Mouse (Mus musculus) adrenal gland, postnatal 10 days (tissue): ENCODE measurements around the gene Nrtn. TPM values are rescaled to one million over a fixed set of nuclear protein-coding genes. Genes with fewer than 3 reads are reported as not detected.

Source experiments
- DNase-seq: peaks from one replicate; pipeline ENCODE4 v3.0.0; 2021; ENCODE audit warnings: mixed read lengths
- total RNA-seq, 2 experiments: library from RNA; stranded (reverse); gene quantifications; 2 replicates each; pipeline ENCODE4 v1.2.3; 2021

Nrtn gene
- total RNA-seq, 2 experiments from 2014 or later = 5.9 to 6.3 TPM

GRCm38 (mm10) chr17:56762769-56763731, 5.7 kb upstream of the Nrtn start:
- DNase-seq = peak; percentile 71

- peak; percentile 94 for DNase-seq
Measured at GRCm38 (mm10) chr17:56761991-56762410, 4.7 kb upstream of the Nrtn start.

DNA sequence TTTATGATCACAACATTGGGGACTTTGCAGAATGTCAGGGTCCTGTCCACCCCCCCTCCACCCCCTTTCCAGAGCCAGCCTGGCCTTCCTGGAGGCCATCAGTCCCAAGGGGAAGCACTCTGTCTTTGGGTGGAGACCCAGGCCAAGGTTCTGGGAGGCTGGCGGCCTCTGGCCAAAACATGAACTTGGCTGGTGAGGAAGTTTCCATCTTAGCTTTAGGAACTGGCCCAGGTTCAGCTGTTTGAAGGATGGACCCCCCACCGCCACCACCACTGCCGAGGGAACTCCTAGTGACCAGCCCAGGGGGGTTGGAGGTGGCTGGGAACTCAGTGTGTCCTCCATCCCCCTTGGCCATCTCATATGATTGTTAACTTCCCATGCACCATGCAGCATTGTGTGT, 3.7 kb upstream of the Nrtn start:
- no peak for DNase-seq

DNA sequence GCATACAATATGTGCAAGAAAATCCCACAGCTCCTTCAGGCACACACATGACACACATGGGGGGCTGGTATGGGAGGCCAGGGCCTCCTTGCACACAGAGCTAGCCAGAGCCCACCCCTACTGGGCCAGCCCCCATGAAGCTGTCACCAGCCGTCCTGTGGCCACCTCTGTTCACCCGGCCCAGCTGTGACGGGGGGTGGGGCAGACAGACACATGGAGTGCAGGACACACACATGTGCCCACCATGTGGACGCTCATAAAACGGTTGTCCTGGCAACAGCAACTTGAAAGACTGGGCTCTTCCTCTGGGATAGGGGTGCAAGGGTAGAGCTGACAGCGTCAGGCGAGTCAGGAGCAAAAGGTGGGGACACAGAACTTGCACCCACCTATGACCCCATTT, 1.9 kb upstream of the Nrtn start:
- no peak for DNase-seq

GRCm38 (mm10) chr17:56758132-56758531, 802 bp upstream of the Nrtn start:
- DNase-seq = peak; percentile 85

DNA sequence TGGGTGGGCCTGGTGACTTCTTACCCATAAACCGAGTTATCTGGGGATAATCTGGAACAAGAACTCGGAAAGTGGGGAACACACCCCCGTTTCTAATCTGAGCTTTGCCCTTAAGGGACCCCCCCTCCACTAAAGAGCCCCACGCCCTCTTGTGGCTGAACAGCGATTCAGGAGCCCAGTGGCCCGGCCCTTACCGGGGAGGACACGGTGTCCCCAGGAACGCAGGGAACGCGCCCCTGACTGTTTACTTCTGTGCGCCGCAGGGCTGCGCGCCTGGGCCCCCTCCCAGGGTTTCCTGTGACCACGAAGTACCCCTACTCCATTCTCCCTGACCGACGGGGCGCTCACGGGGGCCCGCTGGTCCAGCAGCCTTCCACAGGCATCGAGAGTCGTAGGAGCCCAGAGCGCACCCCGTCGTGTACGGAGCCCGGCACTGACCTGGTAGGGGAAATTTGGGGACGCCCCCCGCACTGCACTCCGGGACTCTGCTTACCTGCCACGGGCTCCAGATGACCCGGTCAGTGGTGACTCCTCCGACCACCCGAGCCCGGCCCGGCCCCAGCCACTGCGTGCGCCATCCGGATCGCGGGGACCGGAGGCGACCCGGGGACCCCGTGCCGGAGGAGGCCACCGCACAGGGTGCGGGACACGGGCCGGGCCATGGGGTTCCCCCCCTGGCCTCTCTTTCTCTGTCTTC, 479 bp downstream of the Nrtn start:
- DNase-seq = peak; percentile 64

GRCm38 (mm10) chr17:56754271-56755185, 2.8 kb downstream of the Nrtn start:
- DNase-seq = no peak

- DNase-seq = no peak
Measured at GRCm38 (mm10) chr17:56753452-56753851, 3.9 kb downstream of the Nrtn start.

DNA sequence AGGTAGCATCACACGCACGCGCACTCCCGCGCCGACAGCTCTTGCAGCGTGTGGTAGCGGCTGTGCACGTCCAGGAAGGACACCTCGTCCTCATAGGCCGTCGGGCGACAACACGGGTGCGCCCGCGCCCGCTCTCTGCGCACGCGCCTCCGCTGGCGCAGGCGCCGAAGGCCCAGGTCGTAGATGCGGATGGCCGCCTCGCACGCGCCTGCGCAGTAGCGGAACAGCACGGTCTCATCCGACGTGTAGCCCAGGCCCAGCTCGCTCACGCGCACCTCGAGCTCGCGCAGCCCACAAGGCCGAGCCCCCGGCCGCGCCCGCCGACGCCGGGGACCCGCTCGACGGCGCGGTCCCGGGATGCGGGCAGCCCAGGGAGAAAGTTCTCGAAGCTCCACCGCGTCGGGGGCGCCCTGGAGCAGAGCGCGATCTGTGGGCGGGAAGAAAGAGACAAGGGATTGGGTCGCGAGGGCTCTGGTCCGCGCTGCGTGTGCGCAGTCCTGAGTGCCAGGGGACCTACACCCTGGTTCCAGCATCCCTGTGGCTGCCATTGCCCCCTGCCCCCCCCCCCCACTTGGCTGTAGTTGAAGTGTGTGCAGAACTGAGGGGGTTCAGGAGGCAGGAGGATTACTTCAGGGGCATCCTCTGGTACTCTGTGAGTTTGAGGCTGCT, 5.8 kb downstream of the Nrtn start:
- DNase-seq = peak; percentile 56

DNA sequence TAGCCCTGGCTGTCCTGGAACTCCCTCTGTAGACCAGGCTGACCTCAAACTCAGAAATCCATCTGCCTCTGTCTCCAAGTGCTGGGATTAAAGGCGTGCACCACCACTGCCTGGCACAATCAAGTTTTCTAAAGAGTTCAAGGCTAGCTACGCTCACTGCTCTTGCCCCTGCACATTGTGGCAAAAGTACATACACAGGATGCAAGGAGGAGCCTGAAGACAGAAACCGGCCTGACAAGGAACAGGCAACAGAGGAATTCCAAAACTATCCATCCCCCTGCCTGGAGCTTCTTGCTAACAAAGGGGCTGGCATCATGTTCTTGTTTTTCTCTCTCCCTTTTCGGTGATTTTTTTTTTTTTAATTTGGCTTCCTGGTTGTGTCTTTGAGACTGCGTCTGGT, 13.2 kb downstream of the Nrtn start:
- no peak for DNase-seq

- DNase-seq = no peak
Measured at GRCm38 (mm10) chr17:56740788-56741160, 16.6 kb downstream of the Nrtn start.

DNA sequence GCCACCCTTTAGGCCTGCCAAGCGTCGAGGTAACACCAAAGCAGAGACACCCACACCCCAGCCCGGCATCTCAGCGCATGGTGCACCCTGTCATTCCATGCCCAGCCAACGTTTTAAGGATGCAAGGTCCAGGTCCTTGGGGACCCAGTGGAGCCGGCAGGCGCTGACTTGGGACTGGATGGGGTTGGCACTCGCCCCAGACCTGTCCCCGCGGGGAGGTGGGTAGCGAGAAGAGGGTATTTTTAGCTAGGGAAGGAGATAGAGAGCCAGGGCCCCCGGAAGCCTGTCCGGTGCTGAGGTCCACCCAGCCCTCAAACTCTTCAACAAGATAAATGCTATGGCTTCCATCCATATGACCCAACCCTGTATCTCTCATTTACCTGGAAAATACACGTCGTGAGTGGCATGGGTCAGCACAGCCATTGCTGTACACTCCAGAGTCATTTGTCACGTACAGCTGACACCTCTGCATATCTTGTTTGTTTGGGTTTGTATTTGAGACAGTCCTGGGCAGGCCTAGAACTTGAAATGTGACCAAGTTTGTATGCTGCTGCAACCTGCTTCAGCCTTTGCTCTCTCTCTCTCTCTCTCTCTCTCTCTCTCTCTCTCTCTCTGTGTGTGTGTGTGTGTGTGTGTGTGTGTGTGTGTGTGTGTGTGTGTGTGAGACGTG, 17.1 kb downstream of the Nrtn start:
- peak; percentile 30 for DNase-seq

- peak; percentile 49 for DNase-seq
Measured at GRCm38 (mm10) chr17:56738221-56738620, 19.1 kb downstream of the Nrtn start.

- DNase-seq = peak; percentile 7
Measured at GRCm38 (mm10) chr17:56736534-56736933, 20.8 kb downstream of the Nrtn start.

DNA sequence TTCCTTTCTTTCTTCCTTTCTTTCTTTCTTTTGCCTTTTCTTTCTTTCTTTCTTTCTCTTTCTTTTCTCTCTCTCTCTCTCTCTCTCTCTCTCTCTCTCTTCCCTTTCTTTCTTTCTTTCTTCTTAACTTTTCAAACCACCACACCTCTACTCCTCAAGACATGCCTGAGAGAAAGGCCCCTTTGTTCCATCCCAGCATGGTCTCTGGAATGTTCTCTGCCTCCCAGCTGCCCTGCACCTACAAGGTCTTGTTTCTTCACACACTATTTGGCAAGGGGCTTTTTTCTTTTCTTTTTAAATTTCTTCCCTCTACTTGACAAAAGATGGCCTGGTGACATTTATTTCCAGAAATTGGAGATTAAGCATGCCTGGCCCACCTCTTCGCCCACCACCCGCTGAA, 27.7 kb downstream of the Nrtn start:
- DNase-seq = no peak

DNA sequence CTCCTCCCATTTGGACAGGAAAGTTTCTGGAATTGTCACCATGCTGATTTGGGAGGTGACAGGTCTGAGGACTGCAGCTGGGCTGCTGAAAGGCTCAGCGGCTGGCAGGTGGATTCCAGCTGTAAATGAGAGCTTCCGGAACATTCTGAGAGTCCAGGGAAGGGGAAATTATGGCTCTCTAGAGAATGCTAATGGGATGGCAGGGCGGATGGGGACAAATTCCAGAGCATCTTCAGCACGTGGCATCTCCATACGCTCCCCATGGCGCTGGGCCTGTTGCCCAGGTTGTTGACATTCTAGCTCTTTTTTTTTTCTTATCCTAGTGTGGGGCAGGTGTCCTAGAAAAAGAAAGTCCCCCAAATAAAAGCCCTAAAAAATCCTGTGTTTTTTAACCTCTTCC, 28.2 kb downstream of the Nrtn start:
- no peak for DNase-seq

GRCm38 (mm10) chr17:56728117-56728516, 29.2 kb downstream of the Nrtn start:
- DNase-seq = no peak

- DNase-seq = no peak
Measured at GRCm38 (mm10) chr17:56727659-56728058, 29.7 kb downstream of the Nrtn start.

DNA sequence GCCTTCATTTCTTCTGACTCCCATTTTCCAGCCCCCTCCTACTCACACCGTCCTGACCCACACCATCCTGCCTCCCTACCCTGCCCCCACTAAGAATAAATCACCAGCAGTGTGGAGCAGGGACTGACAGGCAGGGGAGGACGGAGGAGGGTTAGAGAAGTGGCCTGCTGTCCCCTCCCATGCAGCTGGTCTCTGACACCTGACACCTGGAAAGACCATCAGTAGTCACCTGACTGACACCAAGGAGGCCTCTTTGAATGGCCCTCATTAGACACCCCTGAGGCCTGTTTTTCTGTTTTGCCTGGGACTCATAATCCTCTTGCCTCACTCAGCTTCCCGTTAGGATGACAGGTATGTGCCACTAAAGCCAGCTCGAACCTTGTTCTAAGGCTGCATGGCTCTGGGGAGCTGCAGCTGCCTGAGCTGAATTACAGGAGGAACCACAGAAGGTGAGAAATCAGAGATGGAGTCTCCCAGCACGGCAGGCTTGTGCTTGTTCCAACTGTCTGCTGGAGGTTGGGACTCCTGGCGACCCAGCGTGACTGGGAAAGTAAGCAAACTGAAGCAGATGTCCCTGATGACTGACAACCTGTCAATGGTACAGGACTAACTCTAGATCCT, 30.2 kb downstream of the Nrtn start:
- DNase-seq = no peak

GRCm38 (mm10) chr17:56723419-56724161, 33.7 kb downstream of the Nrtn start:
- DNase-seq = no peak
